Mouse (Mus musculus): ENCODE data around the gene Sec22a.

Gene Sec22a

GRCm38 (mm10) chr16:35363150-35364062 lies at the start of gene Sec22a:
Gene Sec22a (minus strand): TSS chr16:35363918.
- in situ Hi-C loops (cut with MboI): loop anchor here (25.0 kb wide), 1 partner anchor 699 kb away; the partner anchor contains the start of genes Ccdc58 and Fam162a

GRCm38 (mm10) chr16:35406706-35407105 lies 43.0 kb upstream of the Sec22a start:
- in situ Hi-C loops (cut with MboI): no loop called here

GRCm38 (mm10) chr16:35406166-35406565 lies 42.4 kb upstream of the Sec22a start:
- in situ Hi-C loops (cut with MboI): no loop called here

GRCm38 (mm10) chr16:35405348-35406080 lies 41.8 kb upstream of the Sec22a start:
- in situ Hi-C loops (cut with MboI): no loop called here

GRCm38 (mm10) chr16:35404864-35405263 lies 41.1 kb upstream of the Sec22a start:
- in situ Hi-C loops (cut with MboI): no loop called here

- in situ Hi-C loops (cut with MboI): no loop called here
These were observed 40.2 kb upstream of the Sec22a start for GRCm38 (mm10) chr16:35403891-35404290.

GRCm38 (mm10) chr16:35403356-35403755 lies 39.6 kb upstream of the Sec22a start:
- in situ Hi-C loops (cut with MboI): no loop called here

GRCm38 (mm10) chr16:35392813-35393212 lies 29.1 kb upstream of the Sec22a start:
- in situ Hi-C loops (cut with MboI): no loop called here

GRCm38 (mm10) chr16:35385654-35386053 lies 21.9 kb upstream of the Sec22a start:
- in situ Hi-C loops (cut with MboI): no loop called here

GRCm38 (mm10) chr16:35380048-35380447 lies 16.3 kb upstream of the Sec22a start:
- in situ Hi-C loops (cut with MboI): no loop called here

- in situ Hi-C loops (cut with MboI): no loop called here
These were observed 15.6 kb upstream of the Sec22a start for GRCm38 (mm10) chr16:35379344-35379743.

- in situ Hi-C loops (cut with MboI): loop anchor here (25.0 kb wide), 1 partner anchor 698 kb away; the partner anchor contains the start of genes Ccdc58 and Fam162a
These were observed 328 bp upstream of the Sec22a start for GRCm38 (mm10) chr16:35364063-35364428.

- in situ Hi-C loops (cut with MboI): loop anchor here (25.0 kb wide), 1 partner anchor 700 kb away; the partner anchor contains the start of genes Ccdc58 and Fam162a
These were observed 1.5 kb downstream of the Sec22a start for GRCm38 (mm10) chr16:35362221-35362620.

GRCm38 (mm10) chr16:35360593-35360992 lies 3.1 kb downstream of the Sec22a start:
- in situ Hi-C loops (cut with MboI): loop anchor here (25.0 kb wide), 1 partner anchor 702 kb away; the partner anchor contains the start of genes Ccdc58 and Fam162a

- in situ Hi-C loops (cut with MboI): loop anchor here (25.0 kb wide), 1 partner anchor 705 kb away; the partner anchor contains the start of genes Ccdc58 and Fam162a
These were observed 6.3 kb downstream of the Sec22a start for GRCm38 (mm10) chr16:35357449-35357848.

GRCm38 (mm10) chr16:35330451-35330850 lies 33.3 kb downstream of the Sec22a start:
- in situ Hi-C loops (cut with MboI): no loop called here

- in situ Hi-C loops (cut with MboI): no loop called here
These were observed 43.9 kb downstream of the Sec22a start for GRCm38 (mm10) chr16:35319773-35320172.

GRCm38 (mm10) chr16:35319335-35319734 lies 44.4 kb downstream of the Sec22a start:
- in situ Hi-C loops (cut with MboI): no loop called here

GRCm38 (mm10) chr16:35318397-35318796 lies 45.3 kb downstream of the Sec22a start:
- in situ Hi-C loops (cut with MboI): no loop called here

GRCm38 (mm10) chr16:35317460-35317859 lies 46.3 kb downstream of the Sec22a start:
- in situ Hi-C loops (cut with MboI): no loop called here

GRCm38 (mm10) chr16:35316856-35317264 lies 46.9 kb downstream of the Sec22a start:
- in situ Hi-C loops (cut with MboI): no loop called here

GRCm38 (mm10) chr16:35315496-35315895 lies 48.2 kb downstream of the Sec22a start:
- in situ Hi-C loops (cut with MboI): no loop called here
